Mouse (Mus musculus): ENCODE data around the gene Gm5460. TPM values are rescaled to one million over a fixed set of nuclear protein-coding genes. Genes with fewer than 3 reads are reported as not detected.

Gene Gm5460
- polyA plus RNA-seq, 1 experiment from 2014 or later, result not detected

- WGBS, result 76% methylated on average over 4 of the region's 4 CpGs
- H3K4me1 ChIP-seq, result no peaks in the 10 kb centered on the region
- H3K4me3 ChIP-seq, result no peak within 1 kb of the TSS
- H3K27ac ChIP-seq, result no peak within 1 kb of the TSS
- no peak for DNase-seq (ENCODE audit: low spot score)
- no peaks in the 10 kb centered on the region for H3K27me3 ChIP-seq (ENCODE audit: low read depth, poor library complexity, severe bottlenecking)
- no peaks in the 10 kb centered on the region for H3K9me3 ChIP-seq (replicated peaks)
- H3K36me3 ChIP-seq, result no peaks in the 10 kb centered on the region
These were observed 69.2 kb downstream of the Gm5460 start, which contains the start of gene Anxa8 for GRCm38 (mm10) chr14:34085731-34086130. TSS of gene Anxa8 (plus strand) at chr14:34085981.

GRCm38 (mm10) chr14:34086806-34087205 is 70.2 kb downstream of the Gm5460 start:
- DNase-seq (ENCODE audit: low spot score), result no peak
- Histone ChIP-seq H3K4me3 (no peak overlapping the region), H3K36me3 (no peaks in the 10 kb centered on the region), H3K4me1 (0 out of 2 replicates have a peak, but pooled peaks cover 2% of the 10 kb centered on the region), H3K9me3 (replicated peaks) (no peaks in the 10 kb centered on the region), H3K27me3 (ENCODE audit: low read depth, poor library complexity, severe bottlenecking) (no peaks in the 10 kb centered on the region), H3K27ac (no peak overlapping the region)
- WGBS, result 78% methylated on average over 4 of the region's 4 CpGs

GRCm38 (mm10) chr14:34087856-34088398 is 71.4 kb downstream of the Gm5460 start:
- WGBS, result 87% methylated on average over 2 of the region's 2 CpGs
- Histone ChIP-seq H3K4me1 (0 out of 2 replicates have a peak, but pooled peaks cover 6% of the 10 kb centered on the region), H3K27me3 (ENCODE audit: low read depth, poor library complexity, severe bottlenecking) (no peaks in the 10 kb centered on the region), H3K4me3 (no peak overlapping the region), H3K9me3 (replicated peaks) (no peaks in the 10 kb centered on the region), H3K36me3 (no peaks in the 10 kb centered on the region), H3K27ac (no peak overlapping the region)
- no peak for DNase-seq (ENCODE audit: low spot score)

- DNase-seq (ENCODE audit: low spot score), result no peak
- Histone ChIP-seq H3K4me3 (no peak overlapping the region), H3K4me1 (0 out of 2 replicates have a peak, but pooled peaks cover 6% of the 10 kb centered on the region), H3K9me3 (replicated peaks) (no peaks in the 10 kb centered on the region), H3K36me3 (no peaks in the 10 kb centered on the region), H3K27me3 (ENCODE audit: low read depth, poor library complexity, severe bottlenecking) (no peaks in the 10 kb centered on the region), H3K27ac (no peak overlapping the region)
- 83% methylated on average over 8 of the region's 8 CpGs for WGBS
These were observed 73.2 kb downstream of the Gm5460 start for GRCm38 (mm10) chr14:34089796-34090195.

DNA sequence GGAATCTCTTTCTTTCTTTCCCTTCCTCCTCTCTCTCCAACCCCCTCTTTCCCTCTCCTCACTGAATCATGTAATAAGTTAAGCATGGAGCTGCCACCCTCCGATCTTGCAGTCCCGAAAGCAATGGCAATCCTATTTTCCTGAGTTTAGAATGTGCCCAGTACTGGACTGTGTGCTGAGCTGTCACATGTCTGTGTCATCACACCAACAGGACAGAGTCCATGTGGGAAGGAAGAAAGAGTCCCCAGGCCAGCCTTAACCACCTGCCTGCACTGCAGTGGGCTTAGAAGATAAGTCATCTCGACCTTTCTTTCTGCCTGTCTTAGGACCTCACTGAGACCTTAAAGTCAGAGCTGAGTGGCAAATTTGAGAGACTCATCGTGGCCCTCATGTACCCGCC is 74.9 kb downstream of the Gm5460 start:
- Histone ChIP-seq H3K27me3 (ENCODE audit: low read depth, poor library complexity, severe bottlenecking) (no peaks in the 10 kb centered on the region), H3K27ac (no peak overlapping the region), H3K4me3 (no peak overlapping the region), H3K9me3 (replicated peaks) (no peaks in the 10 kb centered on the region), H3K4me1 (0 out of 2 replicates have a peak, but pooled peaks cover 6% of the 10 kb centered on the region), H3K36me3 (no peaks in the 10 kb centered on the region)
- 84% methylated on average over 5 of the region's 5 CpGs for WGBS
- no peak for DNase-seq (ENCODE audit: low spot score)

DNA sequence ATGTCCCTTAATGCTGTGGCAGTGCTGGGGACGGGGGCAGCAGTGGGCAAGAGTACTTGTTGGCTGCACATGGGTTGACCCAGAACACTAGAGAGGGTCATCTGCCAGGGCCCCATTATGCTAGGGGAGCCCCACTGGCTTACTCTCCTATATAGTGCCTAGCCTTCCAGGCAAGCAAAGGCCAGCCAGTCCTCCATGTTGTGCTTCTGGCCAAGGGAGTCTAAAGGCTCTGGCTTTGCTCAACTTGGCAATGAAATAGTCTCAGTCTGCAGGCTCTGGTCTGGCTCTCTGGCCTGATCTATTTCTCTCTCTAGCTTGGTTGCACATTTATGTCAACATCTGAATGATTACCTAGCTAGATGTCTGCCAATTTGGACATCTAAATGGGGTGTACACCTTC is 76.3 kb downstream of the Gm5460 start:
- 83% methylated on average over 1 of the region's 1 CpGs for WGBS
- Histone ChIP-seq H3K27ac (no peak overlapping the region), H3K4me3 (no peak overlapping the region), H3K9me3 (replicated peaks) (no peaks in the 10 kb centered on the region), H3K4me1 (0 out of 2 replicates have a peak, but pooled peaks cover 6% of the 10 kb centered on the region), H3K27me3 (ENCODE audit: low read depth, poor library complexity, severe bottlenecking) (no peaks in the 10 kb centered on the region), H3K36me3 (no peaks in the 10 kb centered on the region)
- no peak for DNase-seq (ENCODE audit: low spot score)

DNA sequence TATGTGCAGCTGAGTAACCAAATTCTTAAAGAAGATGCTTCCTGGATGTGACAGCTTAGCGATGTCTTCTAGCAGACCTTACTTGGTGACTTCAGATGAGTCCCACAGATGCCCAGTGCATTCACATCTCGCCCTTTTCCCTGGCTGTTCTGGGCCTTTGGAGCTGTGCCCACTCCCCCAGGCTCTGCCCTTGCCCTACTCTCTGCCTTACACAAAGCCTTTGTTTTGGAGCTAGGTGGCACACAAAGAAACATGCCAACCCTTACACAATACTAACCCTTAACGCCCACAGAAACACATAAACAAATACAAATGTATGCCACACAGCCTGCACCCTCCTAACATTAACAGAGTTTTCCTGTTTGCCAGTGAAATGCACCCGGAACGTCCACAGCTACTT is 79.6 kb downstream of the Gm5460 start:
- no peaks in the 10 kb centered on the region for H3K36me3 ChIP-seq
- WGBS, result 85% methylated on average over 5 of the region's 5 CpGs
- H3K27ac ChIP-seq, result no peak overlapping the region
- no peaks in the 10 kb centered on the region for H3K9me3 ChIP-seq (replicated peaks)
- DNase-seq (ENCODE audit: low spot score), result no peak
- H3K4me1 ChIP-seq, result 0 out of 2 replicates have a peak, but pooled peaks cover 6% of the 10 kb centered on the region
- no peak overlapping the region for H3K4me3 ChIP-seq
- no peaks in the 10 kb centered on the region for H3K27me3 ChIP-seq (ENCODE audit: low read depth, poor library complexity, severe bottlenecking)

Other genes starting within 250 kb of the Gm5460 start
- gene Gdf10, start 93.2 kb upstream of the Gm5460 start, polyA plus RNA-seq (2016; fragmentation: Nextera tagmentation; extraction: Ambion mirVana), result 1.1 and 2.8 TPM in 2 replicates
- 0.09 TPM in 1 of 2 replicates, not detected in the other for gene Gdf2, start 75.7 kb upstream of the Gm5460 start, polyA plus RNA-seq (2016; fragmentation: Nextera tagmentation; extraction: Ambion mirVana)
- gene Rbp3, start 62.8 kb upstream of the Gm5460 start, polyA plus RNA-seq (2016; fragmentation: Nextera tagmentation; extraction: Ambion mirVana), result not detected in 2 replicates
- 0.04 and 0.08 TPM in 2 replicates for gene Zfp488, start 38.0 kb upstream of the Gm5460 start, polyA plus RNA-seq (2016; fragmentation: Nextera tagmentation; extraction: Ambion mirVana)
- gene Gm30083, start 1.6 kb upstream of the Gm5460 start, polyA plus RNA-seq (2016; fragmentation: Nextera tagmentation; extraction: Ambion mirVana), result not detected in 2 replicates
- gene Antxrl, start 35.9 kb downstream of the Gm5460 start, polyA plus RNA-seq (2016; fragmentation: Nextera tagmentation; extraction: Ambion mirVana), result not detected in 2 replicates
- gene Anxa8, start 69.2 kb downstream of the Gm5460 start, polyA plus RNA-seq (2016; fragmentation: Nextera tagmentation; extraction: Ambion mirVana), result 0.65 and 0.70 TPM in 2 replicates
- gene A630023A22Rik, start 86.0 kb downstream of the Gm5460 start, polyA plus RNA-seq (2016; fragmentation: Nextera tagmentation; extraction: Ambion mirVana), result not detected in 2 replicates
- gene Npy4r, start 135.7 kb downstream of the Gm5460 start, polyA plus RNA-seq (2016; fragmentation: Nextera tagmentation; extraction: Ambion mirVana), result not detected in 2 replicates
- gene Gprin2, start 184.9 kb downstream of the Gm5460 start, polyA plus RNA-seq (2016; fragmentation: Nextera tagmentation; extraction: Ambion mirVana), result 0.43 TPM in 2 replicates
- gene Syt15, start 202.8 kb downstream of the Gm5460 start, polyA plus RNA-seq (2016; fragmentation: Nextera tagmentation; extraction: Ambion mirVana), result 0.05 TPM in 1 of 2 replicates, not detected in the other